Mouse (Mus musculus) left cerebral cortex, postnatal 36 days (tissue): ENCODE data around the gene Clptm1l. TPM values are rescaled to one million over a fixed set of nuclear protein-coding genes. Genes with fewer than 3 reads are reported as not detected.
A peak's percentile ranks its signal among the peaks of the same experiment; 100 is the strongest.

ENCODE experiments used
- DNase-seq, 2 experiments: peaks; one replicate each; pipeline ENCODE4 v3.0.0; 2021 to 2022; ENCODE audit warnings: low spot score in 2 of 2, mixed read lengths in 1 of 2
- intact Hi-C: fragments of 180-260 bp; cut with DNase I; formaldehyde crosslinking; loops from one replicate; pipeline ENCODE4 v1.15.1; 2025
- total RNA-seq, 2 experiments: library from RNA; stranded (reverse); gene quantifications; 2 replicates each; pipeline ENCODE4 v1.2.3; 2021

The Clptm1l gene
- total RNA-seq: 100 to 1,000 TPM; 122 to 134 TPM

DNA sequence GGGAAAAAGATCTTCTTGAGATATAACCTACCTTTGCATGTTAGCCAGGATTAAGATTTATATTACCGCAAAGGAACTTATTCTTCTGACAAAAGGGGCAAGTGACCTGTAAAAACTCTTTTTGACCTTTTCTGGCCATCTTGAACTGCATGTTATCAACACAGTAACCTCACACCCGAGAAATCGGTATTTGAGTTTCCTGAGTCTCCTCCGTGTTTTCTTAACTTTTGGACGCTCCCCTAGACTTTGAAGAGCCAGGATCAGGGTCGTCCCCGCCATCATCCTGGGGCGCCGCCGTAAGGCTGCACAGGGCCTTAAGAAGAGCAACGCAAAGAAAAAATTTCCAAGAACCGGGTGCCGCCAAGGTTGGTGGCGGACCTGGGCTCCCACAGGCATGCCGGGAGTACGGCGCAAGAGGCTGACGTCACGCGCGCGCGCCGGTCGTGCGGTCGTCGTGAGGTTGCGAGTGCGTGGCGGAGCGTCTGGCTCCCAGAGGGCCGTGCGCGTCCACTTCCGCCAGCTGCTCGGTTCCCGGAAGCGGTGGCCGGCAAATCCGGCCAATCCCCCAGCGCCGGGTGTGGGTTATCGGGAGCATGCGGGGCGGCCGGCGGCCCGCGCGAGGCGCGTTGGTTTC lies at the start of gene Clptm1l:
Clptm1l (plus strand) TSS at position 485 of the 634 bp plus-strand sequence.
- peak; percentile 99 for DNase-seq
- intact Hi-C loops: loop anchor here (10.0 kb wide), 1 partner anchor 279 kb away; the partner anchor contains the start of genes Mrpl36 and Ndufs6

DNA sequence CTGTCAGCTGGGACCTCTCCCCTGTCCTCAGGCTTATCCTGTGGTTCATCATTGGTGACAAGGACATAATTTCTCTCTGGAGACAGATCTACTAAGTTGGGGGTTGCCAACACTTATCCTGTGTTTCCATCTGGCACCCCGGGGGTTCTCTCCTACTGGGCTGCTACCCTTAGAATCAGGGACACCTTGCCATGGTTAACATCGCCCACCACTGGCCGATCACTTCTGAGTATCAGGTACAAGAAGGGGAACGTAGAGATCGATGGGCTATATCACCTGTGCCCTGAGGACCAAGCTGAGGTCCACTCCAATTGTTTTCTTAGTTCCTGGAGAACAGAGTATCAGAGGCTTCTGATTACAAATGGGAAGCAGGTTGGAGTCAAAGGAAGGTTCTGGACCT lies 39.6 kb upstream of the Clptm1l start:
- intact Hi-C loops: no loop called here
- DNase-seq: no peak

DNA sequence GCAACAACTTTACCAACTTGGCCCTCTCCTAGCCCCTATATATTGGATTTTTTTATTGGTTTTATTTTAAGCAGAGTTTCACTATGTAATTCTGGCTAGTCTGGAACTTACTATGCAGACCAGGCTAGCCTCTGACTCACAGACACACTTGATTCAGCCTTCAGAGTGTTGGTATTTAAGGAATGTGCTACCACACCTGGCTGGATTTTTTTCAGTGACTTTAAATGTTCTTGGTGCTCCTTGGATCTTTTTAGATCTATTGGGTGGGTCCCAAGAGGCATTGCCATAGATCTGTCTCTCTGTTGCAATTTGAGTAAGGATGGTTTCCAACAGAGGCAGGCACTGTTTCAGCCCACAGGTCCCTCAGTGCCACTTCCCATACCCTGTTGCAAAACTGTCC lies 28.8 kb upstream of the Clptm1l start:
- intact Hi-C loops: no loop called here

DNA sequence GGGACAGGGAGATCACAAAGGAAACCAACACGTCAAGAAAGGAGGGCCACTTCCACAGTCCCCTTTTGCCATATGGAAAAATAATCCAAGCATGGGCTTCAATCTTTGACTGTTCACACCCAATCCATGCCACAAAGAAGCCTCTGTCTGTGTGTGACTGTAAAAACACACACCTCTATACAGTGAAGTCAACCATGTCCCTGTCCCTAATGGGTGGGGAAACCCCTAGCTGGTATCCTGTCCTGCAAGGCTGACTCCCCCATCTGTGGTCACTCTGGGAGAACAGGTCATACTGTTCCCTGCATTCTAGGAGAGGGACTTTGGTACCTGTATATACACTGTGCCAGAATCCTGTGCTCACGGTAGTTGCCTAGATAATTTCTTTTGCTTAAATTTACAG lies 26.5 kb upstream of the Clptm1l start:
- intact Hi-C loops: no loop called here

More for the DNA sequence above, 28.8 kb upstream of the Clptm1l start:
- no peak for DNase-seq

DNA sequence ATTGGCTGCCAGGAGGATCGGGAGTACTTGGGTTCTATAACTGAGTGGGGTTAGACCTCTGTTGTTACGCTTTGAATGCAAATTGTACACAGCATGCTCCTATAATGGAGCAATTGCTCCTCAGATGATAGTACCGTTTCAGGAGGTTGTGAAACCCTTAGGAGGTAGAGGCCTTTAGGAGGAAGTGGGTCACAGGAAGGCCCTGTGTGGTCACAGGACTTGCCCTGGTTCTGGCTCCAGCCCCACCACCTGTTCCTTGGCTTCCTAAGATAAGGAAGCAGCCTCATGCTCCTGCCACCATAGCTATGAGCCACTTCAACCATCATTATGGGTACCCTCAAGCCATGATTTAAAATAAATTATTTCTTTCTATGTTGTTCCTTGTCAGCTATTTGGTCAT lies 12.3 kb upstream of the Clptm1l start:
- intact Hi-C loops: no loop called here
- no peak for DNase-seq

More for the DNA sequence above, 26.5 kb upstream of the Clptm1l start:
- DNase-seq: no peak

DNA sequence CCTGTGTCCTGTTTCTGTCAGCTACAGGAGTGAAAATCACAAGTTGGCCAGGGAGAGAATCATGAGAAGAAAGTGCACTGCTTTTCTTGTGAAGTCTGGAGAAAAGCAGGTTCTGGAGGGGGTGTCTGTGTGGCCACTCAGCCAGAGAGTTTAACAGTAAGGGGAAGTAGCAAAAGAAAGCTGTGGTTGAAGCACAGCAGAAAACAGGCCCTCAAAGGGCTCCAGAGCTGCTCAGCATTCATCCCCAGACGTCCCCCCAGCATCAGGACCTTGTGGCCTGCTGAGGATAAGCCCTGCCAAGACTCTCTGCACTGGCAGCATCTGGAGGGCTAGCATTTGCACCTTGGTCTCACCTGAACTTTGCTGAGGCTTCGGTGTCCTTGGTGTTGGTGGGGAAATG lies 11.3 kb upstream of the Clptm1l start:
- intact Hi-C loops: no loop called here
- DNase-seq: no peak

DNA sequence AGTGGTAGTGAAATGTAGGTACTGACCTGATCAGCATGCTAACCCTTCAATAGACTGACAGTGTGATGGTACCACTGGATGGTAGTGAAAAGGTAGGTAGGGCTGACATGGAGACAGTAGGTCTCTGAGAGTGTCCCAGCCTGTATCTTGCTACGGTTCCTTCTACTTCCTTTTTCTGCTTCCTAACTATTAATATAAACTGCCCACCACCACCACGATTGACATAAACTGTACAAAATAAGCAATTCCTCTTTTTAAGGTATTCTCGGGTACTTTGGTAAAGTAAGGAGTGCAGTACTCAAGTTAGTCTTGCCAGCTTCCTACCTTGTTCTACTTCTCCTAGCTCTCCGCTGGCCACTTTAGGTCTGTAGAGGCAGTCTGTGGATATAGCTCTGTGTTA lies 7.5 kb upstream of the Clptm1l start:
- intact Hi-C loops: no loop called here
- no peak for DNase-seq

DNA sequence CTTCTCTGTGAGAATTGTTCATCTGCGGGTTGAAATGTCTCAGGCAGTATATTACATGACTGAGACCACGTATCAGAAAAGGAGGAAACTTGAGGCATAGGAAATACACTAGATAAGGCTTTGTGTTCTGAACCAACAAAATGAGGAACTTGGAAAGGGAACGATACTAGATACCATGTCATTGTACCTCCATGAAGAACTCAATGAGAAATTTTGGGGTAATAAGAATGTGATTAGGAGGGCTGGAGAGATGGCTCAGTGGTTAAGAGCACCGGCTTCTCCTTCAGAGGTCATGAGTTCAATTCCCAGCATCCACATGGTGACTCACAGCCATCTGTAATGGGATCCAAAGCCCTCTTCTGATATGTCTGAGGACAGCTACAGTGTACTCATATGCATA lies 3.6 kb upstream of the Clptm1l start:
- intact Hi-C loops: loop anchor here (10.0 kb wide), 1 partner anchor 275 kb away; the partner anchor contains the start of genes Mrpl36 and Ndufs6
- DNase-seq: no peak

DNA sequence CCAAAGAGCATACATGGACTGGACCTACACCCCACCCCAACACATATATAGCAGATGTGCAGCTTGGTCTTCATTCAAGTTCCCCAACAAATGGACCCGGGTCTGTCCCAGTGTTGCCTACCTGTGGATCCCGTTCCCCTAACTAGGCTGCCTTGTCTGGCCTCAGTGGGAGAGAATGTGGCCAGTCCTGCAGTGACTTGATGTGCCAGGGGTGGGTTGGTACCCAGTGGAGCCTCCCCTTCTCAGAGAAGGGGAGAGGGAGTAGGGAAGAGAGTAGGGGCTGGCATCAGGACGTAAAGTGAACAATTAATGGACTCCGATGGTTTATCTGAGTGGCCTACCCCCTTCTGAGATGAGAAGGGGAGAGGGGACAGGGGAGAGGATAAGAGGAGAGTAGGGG lies 760 bp upstream of the Clptm1l start:
- intact Hi-C loops: loop anchor here (10.0 kb wide), 1 partner anchor 278 kb away; the partner anchor contains the start of genes Mrpl36 and Ndufs6
- no peak for DNase-seq

DNA sequence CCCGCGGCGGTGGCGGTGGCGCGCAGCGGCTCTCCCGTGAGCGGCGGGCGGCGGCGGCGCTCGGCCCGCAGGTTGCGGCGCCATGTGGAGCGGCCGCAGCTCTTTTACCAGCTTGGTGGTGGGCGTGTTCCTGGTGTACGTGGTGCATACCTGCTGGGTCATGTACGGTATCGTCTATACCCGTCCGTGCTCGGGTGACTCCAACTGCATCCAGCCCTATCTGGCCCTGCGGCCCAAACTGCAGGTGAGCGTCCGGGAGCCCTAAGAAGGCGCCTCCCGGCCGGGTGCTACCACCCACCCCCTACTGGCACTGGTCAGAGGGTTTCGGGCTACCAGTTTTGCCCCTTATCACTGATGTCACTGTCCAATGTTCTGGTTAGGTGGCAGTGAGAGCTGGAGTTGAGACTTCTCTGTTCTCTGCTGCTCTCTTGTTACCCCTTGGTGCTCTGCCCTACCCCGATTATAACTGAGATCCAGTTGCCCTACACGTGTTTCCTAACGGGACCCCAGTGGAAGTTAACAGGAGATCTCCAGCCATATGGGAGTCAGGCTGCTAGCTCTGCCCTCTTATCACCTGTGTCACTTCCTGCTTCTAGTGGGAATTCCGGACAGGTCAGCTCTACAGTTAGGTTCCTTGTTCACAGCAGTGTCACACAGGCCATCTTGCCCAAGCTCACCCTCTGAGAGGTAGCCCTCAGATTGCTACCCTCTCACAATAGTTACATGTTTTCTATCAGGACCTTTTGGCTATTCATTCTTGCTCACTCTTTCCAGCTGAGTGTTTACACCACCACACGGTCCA lies 551 bp downstream of the Clptm1l start:
- intact Hi-C loops: loop anchor here (10.0 kb wide), 1 partner anchor 280 kb away; the partner anchor contains the start of genes Mrpl36 and Ndufs6
- DNase-seq: no peak

DNA sequence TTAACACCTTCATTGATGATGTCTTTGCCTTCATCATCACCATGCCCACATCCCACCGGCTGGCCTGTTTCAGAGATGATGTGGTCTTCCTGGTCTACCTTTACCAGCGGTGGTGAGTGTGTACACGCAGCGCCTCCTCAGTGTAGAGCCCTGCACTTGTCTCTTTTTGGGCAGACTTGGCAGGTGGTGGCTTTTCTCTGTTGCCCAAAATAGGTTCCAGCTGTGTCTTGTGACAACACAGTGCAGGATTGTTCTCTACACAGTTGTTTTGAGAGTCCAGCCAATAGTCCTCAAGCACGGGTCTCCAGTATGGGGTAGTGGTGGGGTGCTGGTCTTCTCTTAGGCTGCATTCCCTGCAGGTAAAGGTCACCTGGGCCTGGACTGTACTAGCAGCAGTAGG lies 14.6 kb downstream of the Clptm1l start:
- intact Hi-C loops: loop anchor here (5.0 kb wide), 1 partner anchor 106 kb away; no protein-coding TSS in a partner anchor
- no peak for DNase-seq

DNA sequence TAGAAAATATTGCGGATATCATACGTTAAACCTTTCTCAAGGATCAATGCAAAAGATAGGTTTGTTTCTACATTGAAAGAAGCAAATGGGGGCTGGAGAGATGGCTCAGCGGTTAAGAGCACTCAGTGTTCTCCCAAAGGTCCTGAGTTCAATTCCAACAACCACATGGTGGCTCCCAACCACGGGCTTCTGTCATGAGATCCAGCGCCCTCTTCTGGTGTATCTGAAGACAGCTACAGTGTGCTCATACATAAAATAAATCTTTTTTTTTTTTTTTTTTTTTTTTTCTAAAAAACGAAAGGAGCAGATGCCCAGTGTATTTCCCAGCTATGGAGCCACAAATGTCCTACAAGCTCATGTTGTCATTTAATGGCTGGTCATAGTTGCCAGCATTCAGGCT lies 16.8 kb downstream of the Clptm1l start:
- intact Hi-C loops: loop anchor here (5.0 kb wide), 1 partner anchor 193 kb away; no protein-coding TSS in a partner anchor
- no peak for DNase-seq

GRCm38 (mm10) chr13:73626410-73626744 lies 22.6 kb downstream of the Clptm1l start:
- intact Hi-C loops: no loop called here
- DNase-seq: no peak

- DNase-seq: peak; percentile 32 to 35
- intact Hi-C loops: no loop called here
Measured at GRCm38 (mm10) chr13:73626745-73627549, 23.1 kb downstream of the Clptm1l start, which contains the start of gene Tert. Gene Tert (plus strand): TSS chr13:73626911.

DNA sequence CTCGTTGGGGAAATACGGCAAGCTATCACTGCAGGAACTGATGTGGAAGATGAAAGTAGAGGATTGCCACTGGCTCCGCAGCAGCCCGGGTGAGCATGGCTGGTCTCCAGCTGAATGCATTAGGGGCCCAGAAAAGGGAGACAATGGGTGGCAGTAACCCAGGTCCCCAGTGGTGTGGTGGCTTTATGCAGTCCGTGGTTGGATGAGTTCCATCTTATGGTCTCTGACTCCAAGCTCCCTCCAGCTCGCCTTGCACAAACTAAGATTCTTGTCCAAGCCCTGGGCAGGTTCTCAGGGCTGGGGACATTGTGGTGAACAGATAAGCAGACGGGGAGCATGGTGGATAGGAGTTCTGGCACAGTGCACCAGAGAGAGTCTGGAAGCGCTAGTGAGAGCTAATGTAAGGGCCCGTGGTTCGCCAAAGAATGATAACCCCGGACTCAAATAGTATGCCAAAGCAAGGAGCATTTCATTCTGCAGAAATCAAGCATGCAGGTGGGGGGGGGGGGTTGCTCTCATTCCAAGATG lies 24.8 kb downstream of the Clptm1l start:
- DNase-seq: no peak
- intact Hi-C loops: no loop called here

DNA sequence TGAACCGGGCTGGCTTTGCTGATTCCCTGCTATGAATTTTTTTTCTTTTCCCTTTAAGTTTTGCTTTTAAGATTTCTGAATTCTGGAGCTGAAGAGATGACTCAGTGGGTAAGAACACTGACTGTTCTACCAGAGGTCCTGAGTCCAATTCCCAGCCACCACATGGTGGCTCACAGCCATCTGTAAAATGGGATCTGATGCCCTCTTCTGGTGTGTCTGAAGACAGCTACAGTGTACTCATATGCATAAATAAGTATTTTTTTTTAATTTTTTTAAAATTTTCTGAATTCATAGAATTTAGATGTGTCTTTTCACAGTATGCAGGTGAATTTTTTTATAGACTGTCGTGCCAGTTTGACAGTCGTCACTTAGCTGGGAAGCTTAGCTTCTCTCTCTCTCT lies 28.0 kb downstream of the Clptm1l start:
- DNase-seq: no peak
- intact Hi-C loops: no loop called here

GRCm38 (mm10) chr13:73637826-73638225 lies 34.0 kb downstream of the Clptm1l start:
- intact Hi-C loops: no loop called here
- DNase-seq: no peak

- intact Hi-C loops: no loop called here
- DNase-seq: no peak
Measured at GRCm38 (mm10) chr13:73641296-73641695, 37.5 kb downstream of the Clptm1l start.

- peak; percentile 48 to 66 for DNase-seq
- intact Hi-C loops: loop anchor here (5.0 kb wide), 2 partner anchors 46 to 66 kb away; no protein-coding TSS in a partner anchor
Measured at GRCm38 (mm10) chr13:73646397-73647087, 42.7 kb downstream of the Clptm1l start.
